Mouse (Mus musculus): ENCODE data around the gene Tnfsf13b.
A peak's percentile ranks its signal among the peaks of the same experiment; 100 is the strongest.

- TF ChIP-seq CTCF (IDR thresholded peaks at IDR 0.05; ENCODE audit: extremely low read depth, insufficient read depth, low read length): peak; percentile 72
- TF ChIP-seq POLR2A (IDR thresholded peaks at IDR 0.05; ENCODE audit: extremely low read depth, insufficient read depth, low read length): no peak
Observed at GRCm38 (mm10) chr8:10053571-10053990, 47.3 kb downstream of the Tnfsf13b start.

Data from cortical plate, adult 2 months (tissue).